Mouse (Mus musculus): Measurements from ENCODE around the gene Mast4. TPM values are rescaled to one million over a fixed set of nuclear protein-coding genes. Genes with fewer than 3 reads are reported as not detected.

Gene Mast4
- total and polyA plus RNA-seq, 3 experiments: 2.7 to 7.0 TPM; not detected in 1

- Histone ChIP-seq H3K27ac (ENCODE audit: control insufficient read depth, low read depth, low read length) (no peak overlapping the region), H3K4me1 (ENCODE audit: control insufficient read depth in 1 of 2, insufficient read depth in 2 of 2, low read length in 2 of 2) (no peaks in the 10 kb centered on the region), H3K4me3 (ENCODE audit: control insufficient read depth in 1 of 2, insufficient read depth in 1 of 2, low read depth in 2 of 2, low read length in 2 of 2) (no peak overlapping the region), H3K27me3 (ENCODE audit: control insufficient read depth in 1 of 2, insufficient read depth in 2 of 2, low read length in 2 of 2) (no peaks in the 10 kb centered on the region; a peak in 1 of 4 replicates), H3K9me3 (replicated peaks; ENCODE audit: insufficient read depth, low read length) (no peaks in the 10 kb centered on the region), H3K9ac (ENCODE audit: control insufficient read depth, low read depth, low read length, poor library complexity, severe bottlenecking) (no peak overlapping the region), H3K79me2 (ENCODE audit: control insufficient read depth, insufficient read depth, low read length, poor library complexity) (no peaks in the 10 kb centered on the region), H3K36me3 (ENCODE audit: control insufficient read depth in 1 of 2, insufficient read depth in 2 of 2, low read length in 2 of 2) (no peaks in the 10 kb centered on the region)
- TF ChIP-seq POLR2AphosphoS2 (IDR thresholded peaks at IDR 0.05; ENCODE audit: low read length) (no peak), HCFC1 (IDR thresholded peaks at IDR 0.05; ENCODE audit: low read depth, low read length) (no peak), MYC (IDR thresholded peaks at IDR 0.05; ENCODE audit: low read depth, low read length) (no peak), POLR2A (IDR thresholded peaks at IDR 0.05; ENCODE audit: control insufficient read depth in 1 of 2, insufficient read depth in 1 of 2, low read depth in 1 of 2, low read length in 2 of 2, poor library complexity in 1 of 2) (no peak), SIN3A (IDR thresholded peaks at IDR 0.05; ENCODE audit: low read length) (no peak), NRF1 (IDR thresholded peaks at IDR 0.05; ENCODE audit: insufficient read depth, low read depth, low read length, poor library complexity, severe bottlenecking) (no peak), USF2 (IDR thresholded peaks at IDR 0.05; ENCODE audit: borderline replicate concordance in 1 of 2, insufficient read depth in 1 of 2, low read depth in 1 of 2, low read length in 2 of 2) (no peak)
- no peak for DNase-seq (ENCODE audit: low read depth, low spot score)
Observed at GRCm38 (mm10) chr13:103293121-103293520, 41.2 kb downstream of the Mast4 start.

DNA sequence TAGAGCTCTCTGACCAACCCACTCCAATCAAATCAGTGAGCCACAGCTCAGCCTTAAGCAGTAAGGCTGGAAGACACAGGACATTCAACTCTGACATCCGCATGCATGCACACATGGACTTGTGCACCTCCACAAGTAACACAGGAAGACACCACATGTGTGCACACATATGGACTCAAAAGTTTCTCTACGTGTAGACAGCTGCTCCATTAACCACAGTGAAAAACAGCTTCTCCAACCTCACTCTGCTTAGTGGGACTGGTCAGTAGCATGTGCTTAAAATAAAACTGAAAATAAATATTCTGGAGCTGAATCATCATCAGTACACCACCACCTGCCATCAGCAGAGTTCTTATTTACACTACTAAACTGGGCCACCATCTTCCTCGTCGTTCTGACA, 43.2 kb downstream of the Mast4 start:
- H3K36me3 ChIP-seq (ENCODE audit: control insufficient read depth in 1 of 2, insufficient read depth in 2 of 2, low read length in 2 of 2): no peaks in the 10 kb centered on the region
- no peak overlapping the region for H3K4me3 ChIP-seq (ENCODE audit: control insufficient read depth in 1 of 2, insufficient read depth in 1 of 2, low read depth in 2 of 2, low read length in 2 of 2)
- H3K27me3 ChIP-seq (ENCODE audit: control insufficient read depth in 1 of 2, insufficient read depth in 2 of 2, low read length in 2 of 2): no peaks in the 10 kb centered on the region; a peak in 1 of 4 replicates
- TF ChIP-seq SMC3 (IDR thresholded peaks at IDR 0.05; ENCODE audit: low read depth, low read length) (no peak), USF1 (IDR thresholded peaks at IDR 0.05; ENCODE audit: low read depth, low read length) (no peak), GABPA (IDR thresholded peaks at IDR 0.05; ENCODE audit: low read depth, low read length) (no peak), KAT2A (conservative IDR thresholded peaks at IDR 0.05; ENCODE audit: low read depth, low read length) (no peak), TCF12 (IDR thresholded peaks at IDR 0.05; ENCODE audit: low read depth, low read length) (no peak), RAD21 (IDR thresholded peaks at IDR 0.05; ENCODE audit: low read depth, low read length) (no peak), MYB (IDR thresholded peaks at IDR 0.05; ENCODE audit: low read depth, low read length) (no peak), MAZ (IDR thresholded peaks at IDR 0.05; ENCODE audit: low read depth, low read length) (no peak), POLR2AphosphoS5 (IDR thresholded peaks at IDR 0.05; ENCODE audit: borderline replicate concordance, low read depth, low read length) (no peak)
- H3K4me1 ChIP-seq (ENCODE audit: control insufficient read depth in 1 of 2, insufficient read depth in 2 of 2, low read length in 2 of 2): no peaks in the 10 kb centered on the region
- no peak for DNase-seq (ENCODE audit: low read depth, low spot score)
- H3K79me2 ChIP-seq (ENCODE audit: control insufficient read depth, insufficient read depth, low read length, poor library complexity): no peaks in the 10 kb centered on the region
- no peak overlapping the region for H3K27ac ChIP-seq (ENCODE audit: control insufficient read depth, low read depth, low read length)
- no peak overlapping the region for H3K9ac ChIP-seq (ENCODE audit: control insufficient read depth, low read depth, low read length, poor library complexity, severe bottlenecking)
- no peaks in the 10 kb centered on the region for H3K9me3 ChIP-seq (replicated peaks; ENCODE audit: insufficient read depth, low read length)

All from MEL (cell line).